Mouse (Mus musculus) kidney, embryonic 15.5 days (tissue): ENCODE measurements around the gene Ica1. TPM values are rescaled to one million over a fixed set of nuclear protein-coding genes. Genes with fewer than 3 reads are reported as not detected.

Experiments
- ATAC-seq: fragments of 200-750 bp; cut with Nextera tagmentation; replicated peaks from 2 replicates; pipeline ENCODE4 v1.8.0; 2017; ENCODE audit warnings: moderate TSS enrichment; ENCODE audit not compliant: low FRiP score
- H3K27ac ChIP-seq: fragments of 300-500 bp; sonication (generic); 2 replicates; pipeline ENCODE4 v1.5.1; 2015; ENCODE audit warnings: mild to moderate bottlenecking, inconsistent platforms
- H3K27me3 ChIP-seq: fragments of 300-500 bp; sonication (generic); 2 replicates; pipeline ENCODE4 v1.6.1; 2015; ENCODE audit warnings: inconsistent platforms
- H3K36me3 ChIP-seq: fragments of 300-500 bp; sonication (generic); 2 replicates; pipeline ENCODE4 v1.6.1; 2015; ENCODE audit warnings: inconsistent platforms
- H3K4me1 ChIP-seq: fragments of 300-500 bp; sonication (generic); 2 replicates; pipeline ENCODE4 v1.6.1; 2015; ENCODE audit warnings: inconsistent platforms
- H3K4me2 ChIP-seq: fragments of 300-500 bp; sonication (generic); 2 replicates; pipeline ENCODE4 v1.6.1; 2015; ENCODE audit warnings: moderate library complexity, mild to moderate bottlenecking, inconsistent platforms
- H3K4me3 ChIP-seq: fragments of 300-500 bp; sonication (generic); replicated peaks from 2 replicates; pipeline ENCODE4 v1.5.1; 2015; ENCODE audit warnings: mild to moderate bottlenecking, inconsistent platforms
- H3K9ac ChIP-seq: fragments of 300-500 bp; sonication (generic); 2 replicates; pipeline ENCODE4 v1.6.1; 2015; ENCODE audit warnings: mild to moderate bottlenecking, inconsistent platforms
- H3K9me3 ChIP-seq: fragments of 300-500 bp; sonication (generic); replicated peaks from 2 replicates; pipeline ENCODE4 v1.6.1; 2016; ENCODE audit warnings: inconsistent platforms
- WGBS: fragments of 180-500 bp; shearing (Covaris S2); methylation state at CpG from one replicate; pipeline ENCODE4 v1.1.7; 2015; ENCODE audit warnings: mixed read lengths; 5-methylcytosine and 5-hydroxymethylcytosine counted together
- polyA plus RNA-seq: library from polyadenylated mRNA; unstranded; fragments of >200 nt; fragmentation: Nextera tagmentation; extraction: Ambion mirVana; gene quantifications from 2 replicates; pipeline ENCODE4 v1.2.1, GENCODE M21; 2015

Gene Ica1
- polyA plus RNA-seq, 1 experiment from 2014 or later = 28.1 TPM

DNA sequence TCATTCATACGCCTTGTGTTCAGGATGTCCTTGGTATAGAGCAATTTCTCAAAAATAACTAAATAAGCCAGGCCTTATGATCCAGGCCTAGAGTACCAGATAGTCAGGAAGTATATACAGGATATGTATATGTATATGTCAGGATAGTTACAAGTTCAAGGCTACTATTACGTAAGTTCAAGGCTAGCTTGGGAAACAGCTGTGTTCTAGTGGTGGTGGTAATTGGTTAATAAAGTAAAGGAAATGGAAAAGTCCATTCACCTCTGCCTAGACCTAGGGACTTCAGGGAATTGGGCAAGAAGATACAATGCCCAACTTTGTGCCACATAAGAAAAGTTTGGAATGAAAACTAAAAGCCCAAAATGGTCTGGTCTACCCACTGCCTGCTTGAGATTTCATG is 61.7 kb downstream of the Ica1 start:
- Histone ChIP-seq H3K4me3 (no peak overlapping the region), H3K27ac (no peak overlapping the region), H3K9ac (no peak overlapping the region), H3K36me3 (no peaks in the 10 kb centered on the region), H3K4me2 (no peak overlapping the region), H3K9me3 (no peaks in the 10 kb centered on the region), H3K4me1 (no peaks in the 10 kb centered on the region), H3K27me3 (no peaks in the 10 kb centered on the region)
- no peak for ATAC-seq
- WGBS = 93% methylated on average over 2 of the region's 2 CpGs

DNA sequence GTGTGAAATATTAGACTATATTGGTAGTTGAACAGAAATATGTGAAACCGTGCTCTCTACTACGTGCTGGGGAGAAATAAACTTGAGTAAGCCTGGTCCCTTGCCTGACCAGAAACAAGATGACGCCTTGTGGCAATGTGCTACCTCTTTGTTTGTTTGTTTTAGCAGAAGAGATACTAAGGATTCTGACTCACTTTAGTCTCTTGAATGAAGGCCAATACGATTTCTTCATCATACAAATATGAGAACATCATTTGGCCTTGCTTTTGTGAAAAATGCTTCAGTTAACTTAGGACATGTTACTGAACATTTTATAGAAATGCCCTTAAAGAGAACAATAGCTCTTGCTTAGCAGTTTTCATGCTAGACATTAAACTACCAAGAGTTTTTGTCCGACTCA is 67.0 kb downstream of the Ica1 start:
- H3K27ac ChIP-seq = no peak overlapping the region

DNA sequence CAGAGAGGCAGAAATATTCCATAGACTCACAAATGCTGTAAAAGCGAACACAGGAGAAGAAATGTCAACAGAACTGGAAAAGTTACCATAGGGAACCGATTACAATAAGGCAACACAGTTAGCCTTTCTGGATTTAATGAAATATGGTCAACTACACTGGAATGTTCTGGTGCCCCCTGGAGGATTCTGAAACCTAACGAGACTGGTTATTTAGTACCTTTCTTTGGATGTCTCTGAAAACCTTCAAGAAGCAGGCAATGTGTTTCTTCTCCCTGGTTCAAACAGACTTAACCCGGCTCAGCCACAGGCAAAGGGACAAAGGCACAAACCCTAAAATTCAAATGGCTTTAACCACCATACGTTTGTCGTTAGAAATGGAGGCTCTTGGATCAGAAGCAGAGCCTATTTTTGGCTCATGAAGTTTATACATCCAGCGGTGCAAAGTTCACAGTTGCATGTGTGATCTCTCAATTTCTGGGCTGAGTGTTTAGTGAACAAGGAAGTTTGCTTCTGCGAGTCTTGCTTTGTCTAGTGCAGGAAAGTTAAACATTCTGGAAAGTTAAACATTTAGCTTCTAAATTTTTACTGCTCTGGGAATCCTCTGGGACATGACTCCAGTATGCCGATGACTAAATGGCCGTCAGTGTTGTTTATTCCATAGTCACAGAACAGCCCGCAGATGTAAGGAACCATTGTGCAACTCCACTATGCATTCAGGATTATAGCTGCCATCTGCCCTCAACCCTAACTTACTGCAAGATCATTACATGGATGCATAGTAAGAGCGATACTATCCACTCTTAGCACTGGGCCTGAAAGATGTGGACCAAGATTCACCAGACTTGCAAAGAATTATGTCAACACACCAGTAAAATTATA is 83.4 kb downstream of the Ica1 start:
- no peak overlapping the region for H3K4me2 ChIP-seq
- H3K4me3 ChIP-seq = no peak overlapping the region
- 50% methylated on average over 12 of the region's 12 CpGs for WGBS
- no peak overlapping the region for H3K9ac ChIP-seq
- H3K27ac ChIP-seq = peak overlapping the region; percentile 55
- peaks cover 14% of the 10 kb centered on the region; the same call in 1 of the 2 replicates for H3K4me1 ChIP-seq
- peak; percentile 68; the same call in 1 of the 2 replicates for ATAC-seq
- no peaks in the 10 kb centered on the region; the same call in 1 of the 2 replicates for H3K9me3 ChIP-seq
- no peaks in the 10 kb centered on the region for H3K27me3 ChIP-seq
- H3K36me3 ChIP-seq = no peaks in the 10 kb centered on the region

More for the DNA sequence above, 67.0 kb downstream of the Ica1 start:
- no peak for ATAC-seq
- Histone ChIP-seq H3K36me3 (no peaks in the 10 kb centered on the region), H3K4me1 (no peaks in the 10 kb centered on the region), H3K4me2 (no peak overlapping the region), H3K9me3 (no peaks in the 10 kb centered on the region), H3K9ac (no peak overlapping the region), H3K27me3 (no peaks in the 10 kb centered on the region), H3K4me3 (no peak overlapping the region)
- WGBS = 85% methylated on average over 5 of the region's 5 CpGs

DNA sequence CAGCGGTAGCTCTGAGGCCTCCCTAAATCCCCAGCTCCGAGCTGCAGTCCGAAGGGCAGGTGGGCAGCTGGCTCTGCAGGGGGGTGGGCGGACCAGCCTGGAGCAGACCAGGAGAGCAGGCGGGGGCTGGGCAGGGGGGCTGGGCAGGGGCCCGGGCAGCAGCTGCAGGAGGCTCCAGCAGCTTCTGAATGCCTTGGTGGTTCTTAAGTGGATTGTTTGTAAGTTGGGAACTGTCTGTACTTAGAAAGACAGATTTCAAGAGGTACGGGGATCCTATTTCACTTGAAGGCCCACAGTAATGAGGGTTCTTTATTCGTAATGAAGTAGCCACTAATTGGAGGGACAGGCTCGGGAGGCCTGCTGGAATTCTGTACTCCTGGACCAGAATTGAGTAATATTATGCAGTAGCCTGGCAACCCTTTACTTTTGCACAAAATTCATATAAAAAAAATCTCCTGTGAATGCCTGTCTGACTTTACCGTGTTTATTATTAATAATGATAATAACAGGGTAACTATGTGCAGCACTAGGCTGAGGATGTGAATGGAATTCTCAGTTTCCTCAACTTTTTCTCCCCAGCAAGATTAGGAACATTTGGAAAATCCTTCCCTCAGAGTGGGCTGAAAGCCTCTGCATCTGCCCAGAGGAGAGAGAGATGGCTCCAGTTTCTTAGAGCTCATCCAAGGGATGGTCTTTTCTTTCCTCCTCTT is 84.2 kb downstream of the Ica1 start:
- WGBS = 28% methylated on average over 10 of the region's 10 CpGs
- ATAC-seq = peak; percentile 82
- Histone ChIP-seq H3K36me3 (no peaks in the 10 kb centered on the region), H3K4me2 (no peak overlapping the region), H3K4me1 (peaks cover 14% of the 10 kb centered on the region; the same call in 1 of the 2 replicates), H3K9me3 (no peaks in the 10 kb centered on the region; the same call in 1 of the 2 replicates), H3K4me3 (no peak overlapping the region), H3K9ac (no peak overlapping the region), H3K27ac (peak overlapping the region; percentile 55), H3K27me3 (no peaks in the 10 kb centered on the region)

DNA sequence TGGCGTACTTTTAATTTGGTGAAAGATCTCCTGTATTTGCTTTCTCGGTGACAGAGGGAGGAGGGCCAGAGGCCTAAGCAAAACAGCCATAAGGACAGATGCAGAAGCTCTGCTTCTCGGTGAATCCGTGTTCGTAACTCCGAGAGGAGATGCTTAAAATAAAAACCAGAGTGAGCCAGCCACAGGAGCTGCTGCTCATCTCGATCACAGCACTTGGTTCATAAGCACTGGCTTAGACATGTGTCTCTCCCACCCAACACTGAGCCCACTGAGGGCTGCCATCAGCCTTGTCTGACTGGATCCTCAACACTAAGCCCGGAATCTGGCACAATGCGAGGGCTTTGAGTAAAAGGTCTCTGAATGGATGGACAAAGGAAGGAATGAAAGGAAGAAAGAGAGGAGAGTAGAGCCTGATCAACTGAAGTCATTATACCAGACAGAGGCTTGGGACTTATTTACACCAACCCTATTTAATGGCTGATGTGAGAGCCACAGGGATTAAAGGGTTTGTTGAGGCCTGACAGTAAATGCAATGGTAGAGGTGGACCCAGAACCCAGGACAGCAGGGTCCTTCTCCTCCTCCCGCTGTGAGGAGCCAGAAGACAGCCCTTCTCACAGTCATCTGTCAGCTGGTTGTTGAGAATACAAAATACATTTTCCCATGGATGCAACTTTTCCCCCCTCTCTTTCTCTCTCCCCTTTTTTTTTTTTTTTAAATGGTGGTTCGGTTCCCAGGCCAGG is 85.0 kb downstream of the Ica1 start:
- H3K27me3 ChIP-seq = no peaks in the 10 kb centered on the region
- 0 out of 2 replicates have a peak overlapping the region, but pooled peaks have one; percentile 55 for H3K27ac ChIP-seq
- H3K4me3 ChIP-seq = no peak overlapping the region
- peaks cover 14% of the 10 kb centered on the region; the same call in 1 of the 2 replicates for H3K4me1 ChIP-seq
- H3K36me3 ChIP-seq = no peaks in the 10 kb centered on the region
- no peak for ATAC-seq
- H3K9me3 ChIP-seq = no peaks in the 10 kb centered on the region; the same call in 1 of the 2 replicates
- WGBS = 71% methylated on average over 11 of the region's 11 CpGs
- no peak overlapping the region for H3K9ac ChIP-seq
- H3K4me2 ChIP-seq = no peak overlapping the region

DNA sequence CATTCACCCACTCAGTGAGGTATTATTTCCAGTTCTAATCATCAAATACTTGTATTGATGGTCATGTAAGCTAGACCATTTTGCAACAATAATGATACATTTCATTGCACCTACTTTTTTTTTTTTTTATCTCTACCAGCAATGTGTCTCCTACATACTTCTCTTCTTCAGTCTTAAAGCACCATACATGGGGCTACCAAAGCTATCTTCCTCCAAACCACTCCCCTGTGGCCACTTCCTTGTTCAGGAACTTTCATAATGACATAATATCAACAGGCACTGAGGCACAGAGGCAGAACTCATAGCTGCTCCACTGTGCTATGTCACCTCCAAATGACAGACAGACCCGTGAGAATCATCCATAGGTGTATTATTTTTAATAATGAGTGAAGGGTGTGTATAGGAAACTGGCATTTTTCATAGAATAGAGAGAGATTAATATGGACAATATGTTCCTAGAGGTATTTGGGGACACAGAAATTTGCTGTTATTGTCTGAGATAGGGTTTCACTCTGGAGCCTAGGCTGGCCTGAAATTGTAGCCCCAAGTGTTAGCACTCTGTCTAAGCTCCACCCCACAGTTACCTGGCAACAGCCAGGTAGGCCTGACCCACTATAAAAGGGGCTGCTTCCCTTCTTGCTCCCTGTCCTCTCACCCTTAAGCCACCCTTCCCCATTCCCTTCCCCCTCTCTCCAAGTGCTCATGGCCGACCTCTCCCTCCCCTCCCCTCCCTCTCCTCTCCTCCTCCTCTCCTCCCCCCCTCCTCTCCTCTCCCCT is 86.9 kb downstream of the Ica1 start:
- ATAC-seq = no peak
- Histone ChIP-seq H3K4me2 (no peak overlapping the region), H3K9me3 (no peaks in the 10 kb centered on the region; the same call in 1 of the 2 replicates), H3K27ac (no peak overlapping the region), H3K27me3 (no peaks in the 10 kb centered on the region), H3K9ac (no peak overlapping the region), H3K4me1 (peaks cover 14% of the 10 kb centered on the region; the same call in 1 of the 2 replicates), H3K36me3 (no peaks in the 10 kb centered on the region), H3K4me3 (no peak overlapping the region)
- 61% methylated on average over 2 of the region's 2 CpGs for WGBS

DNA sequence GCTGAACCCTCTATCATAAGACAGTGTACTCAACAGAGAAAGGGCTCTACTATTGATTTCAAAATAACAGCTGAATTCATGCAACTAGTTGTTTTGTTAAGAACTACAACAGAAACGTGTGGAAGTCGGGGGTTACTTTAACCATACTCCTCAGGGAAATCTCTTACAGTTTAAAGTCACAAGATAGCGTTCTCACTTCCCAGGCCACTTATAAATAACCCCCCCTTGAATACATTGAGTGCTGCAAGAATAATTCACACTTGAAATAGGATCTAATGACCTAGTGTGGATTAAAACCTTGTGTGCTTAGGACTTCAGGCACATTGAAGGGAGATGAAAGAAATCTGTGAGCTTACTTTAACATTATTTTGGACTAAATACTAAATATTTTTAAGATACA is 87.8 kb downstream of the Ica1 start:
- no peak overlapping the region for H3K27ac ChIP-seq
- 52% methylated on average over 3 of the region's 3 CpGs for WGBS
- H3K4me3 ChIP-seq = no peak overlapping the region
- H3K27me3 ChIP-seq = no peaks in the 10 kb centered on the region
- H3K4me2 ChIP-seq = no peak overlapping the region
- peaks cover 14% of the 10 kb centered on the region; the same call in 1 of the 2 replicates for H3K4me1 ChIP-seq
- H3K36me3 ChIP-seq = no peaks in the 10 kb centered on the region
- no peaks in the 10 kb centered on the region for H3K9me3 ChIP-seq
- ATAC-seq = no peak
- H3K9ac ChIP-seq = no peak overlapping the region

DNA sequence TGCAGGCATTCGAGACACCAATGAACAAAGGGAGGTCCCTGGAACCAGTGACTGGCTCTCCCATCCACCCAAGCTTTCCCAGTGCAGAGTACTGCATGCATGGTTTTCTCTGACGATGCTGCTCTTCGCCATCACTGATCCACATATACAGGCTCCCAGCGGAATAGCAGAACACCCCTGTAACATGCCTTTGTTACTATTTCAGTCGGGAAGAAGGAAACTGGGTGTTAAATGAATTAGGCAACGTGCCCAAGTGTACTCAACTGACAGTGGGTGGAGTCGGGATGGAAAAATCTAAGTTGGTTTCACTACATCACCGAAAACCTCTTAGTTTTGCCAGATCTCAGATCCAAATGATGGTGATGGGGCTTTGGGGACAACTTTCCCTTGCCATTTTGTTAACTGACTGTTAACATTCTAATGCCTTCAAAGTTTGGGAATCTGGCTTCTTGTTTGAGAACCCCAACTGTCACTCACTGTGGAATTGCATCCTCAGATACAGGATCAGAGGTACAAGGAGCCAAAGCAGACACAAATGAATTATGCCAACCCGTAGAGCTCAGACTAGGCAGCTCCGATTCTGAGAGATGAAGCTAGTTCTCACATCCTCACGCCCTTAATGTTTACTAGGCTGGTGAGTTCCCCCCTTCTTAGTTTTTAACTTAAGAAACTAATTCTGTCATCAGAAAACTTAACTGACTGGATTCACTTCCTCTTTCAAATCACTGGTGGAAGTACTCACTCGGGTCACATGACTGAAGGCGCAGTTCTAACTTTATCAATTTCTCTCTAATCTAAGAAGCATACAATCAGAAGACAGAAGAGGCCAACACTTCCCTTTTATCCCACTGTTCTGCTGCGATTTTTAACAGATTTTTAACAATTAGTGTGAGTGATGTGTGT is 91.4 kb downstream of the Ica1 start:
- Histone ChIP-seq H3K27ac (no peak overlapping the region), H3K36me3 (no peaks in the 10 kb centered on the region), H3K4me2 (no peak overlapping the region), H3K27me3 (no peaks in the 10 kb centered on the region), H3K4me1 (0 out of 2 replicates have a peak, but pooled peaks cover 2% of the 10 kb centered on the region), H3K9me3 (no peaks in the 10 kb centered on the region), H3K9ac (no peak overlapping the region), H3K4me3 (no peak overlapping the region)
- WGBS = 85% methylated on average over 14 of the region's 14 CpGs
- ATAC-seq = no peak

DNA sequence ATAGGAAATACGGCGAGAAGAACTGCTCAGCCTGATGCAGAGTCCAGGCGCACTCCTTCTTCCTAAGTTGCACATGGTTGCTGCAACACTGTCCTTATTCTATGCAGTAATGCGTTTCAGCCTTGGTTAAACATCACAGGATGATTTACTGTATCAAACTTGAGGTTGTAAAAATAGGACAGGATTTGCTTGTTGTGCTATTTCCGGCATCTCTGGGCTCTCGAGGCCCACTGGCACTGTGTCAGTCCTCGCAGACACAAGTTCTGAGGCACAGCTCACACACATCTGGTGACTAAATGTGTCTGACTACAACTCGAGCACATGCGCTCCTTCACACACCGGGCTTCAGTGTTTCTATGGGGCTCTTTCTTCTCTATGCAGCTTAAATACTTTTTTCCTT is 94.9 kb downstream of the Ica1 start:
- H3K4me1 ChIP-seq = 0 out of 2 replicates have a peak, but pooled peaks cover 2% of the 10 kb centered on the region
- H3K27ac ChIP-seq = no peak overlapping the region; the same call in 1 of the 2 replicates
- no peak overlapping the region for H3K4me2 ChIP-seq
- peak; percentile 67 for ATAC-seq
- H3K4me3 ChIP-seq = no peak overlapping the region
- no peak overlapping the region for H3K9ac ChIP-seq
- no peaks in the 10 kb centered on the region for H3K36me3 ChIP-seq
- H3K27me3 ChIP-seq = no peaks in the 10 kb centered on the region
- WGBS = 69% methylated on average over 10 of the region's 10 CpGs
- no peaks in the 10 kb centered on the region for H3K9me3 ChIP-seq

DNA sequence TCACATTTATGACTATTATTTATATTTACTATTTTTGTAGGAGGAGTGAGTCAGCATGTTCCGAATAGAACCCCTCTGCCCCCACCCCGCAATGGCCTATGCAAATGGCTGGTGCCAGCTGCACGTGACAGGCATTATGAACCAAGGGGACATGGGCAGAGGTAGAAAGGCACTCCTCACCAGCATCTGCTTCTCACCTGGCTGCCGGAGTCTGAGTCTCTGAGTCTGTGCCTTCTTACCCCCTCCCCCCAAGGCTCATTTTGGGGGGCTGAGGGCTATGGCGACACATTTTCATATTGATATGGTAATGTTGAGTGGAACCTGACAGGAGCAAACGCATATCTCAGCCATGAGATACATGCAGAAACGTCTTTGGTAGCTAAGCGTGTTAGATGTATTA is 97.4 kb downstream of the Ica1 start:
- H3K27me3 ChIP-seq = no peaks in the 10 kb centered on the region
- no peak overlapping the region for H3K4me3 ChIP-seq
- ATAC-seq = no peak
- 0 out of 2 replicates have a peak, but pooled peaks cover 2% of the 10 kb centered on the region for H3K4me1 ChIP-seq
- no peaks in the 10 kb centered on the region for H3K9me3 ChIP-seq
- H3K9ac ChIP-seq = no peak overlapping the region
- H3K4me2 ChIP-seq = no peak overlapping the region
- 85% methylated on average over 8 of the region's 8 CpGs for WGBS
- H3K36me3 ChIP-seq = no peaks in the 10 kb centered on the region
- no peak overlapping the region for H3K27ac ChIP-seq
